Mouse (Mus musculus) ES-Bruce4 (cell line): ENCODE measurements at regions not wholly inside any gene's neighbourhood (a gene's known extent, or its start where the extent isn't known, plus 50 kb on each side); places are given as distances from the start of the nearest gene placed in this dataset.

Experiments
- CTCF ChIP-seq: IDR thresholded peaks from one replicate; pipeline ENCODE4 v1.8.1; 2011; ENCODE audit warnings: low read depth, low read length
- EP300 ChIP-seq: IDR thresholded peaks from 2 replicates; pipeline ENCODE4 v1.6.1; 2011; ENCODE audit warnings: low read depth, low read length; ENCODE audit not compliant: insufficient read depth
- POLR2A ChIP-seq: IDR thresholded peaks from one replicate; pipeline ENCODE4 v1.8.1; 2011; ENCODE audit warnings: low read length; ENCODE audit not compliant: insufficient read depth

- TF ChIP-seq CTCF (no peak), POLR2A (no peak), EP300 (no peak)
Observed at GRCm38 (mm10) chr5:18439986-18440385, 79.8 kb upstream of the Gnai1 start.
